Mouse (Mus musculus): Measurements from ENCODE around the gene Ddi2.

- TF ChIP-seq CTCF (conservative IDR thresholded peaks at IDR 0.05; ENCODE audit: low read length) (no peak), POU5F1 (IDR thresholded peaks at IDR 0.05; ENCODE audit: borderline replicate concordance, low read length) (no peak)
Measured at GRCm38 (mm10) chr4:141730401-141730800, 7.2 kb upstream of the Ddi2 start.

Measured in E14TG2a.4 (cell line).